In genomic region chr9:91798171-91798836, GRCm38 (mm10) we compare ENCODE assay signal across 11 mouse cellular contexts.
DNase-seq lines count a peak whose midpoint lies in the region; TF ChIP-seq lines count a peak whose summit lies in the region.
"Had no signal": no experiment of that assay in that cellular context is flagged by ENCODE, and none has a peak within 500 bp of the region (broad histone marks: within the 10 kb centered on the region; RNA-seq: fewer than 3 reads in every experiment).

No protein-coding gene starts in this region.

- no peak overlapping the region for H3K27ac ChIP-seq in left cerebral cortex, adult 2 months
- H3K27ac ChIP-seq: limb, embryonic 15.5 days; macrophage had no signal

- no peak for TF ChIP-seq CTCF in left cerebral cortex, adult 2 months (IDR thresholded peaks at IDR 0.05)

- intact Hi-C loops in left cerebral cortex, postnatal 14 days (cut with DNase I) = no loop called here
- intact Hi-C loops in left cerebral cortex, adult 2 months (cut with DNase I) = no loop called here
- intact Hi-C loops in left cerebral cortex, postnatal 25 days (cut with DNase I) = no loop called here

- H3K4me3 ChIP-seq in left cerebral cortex, adult 2 months = no peak overlapping the region
- H3K4me3 ChIP-seq: limb, embryonic 15.5 days had no signal

- DNase-seq in left cerebral cortex, postnatal 14 days (ENCODE audit: low spot score in 2 of 2) = peak; percentile 2 to 26
- no peak for DNase-seq in left cerebral cortex, adult 2 months (ENCODE audit: extremely low spot score in 1 of 2, low spot score in 2 of 2)
- peak; percentile 90 for DNase-seq in cerebellum, adult 11-12 months
- DNase-seq in cerebellum, postnatal 14 days = peak; percentile 78 to 85
- DNase-seq in left cerebral cortex, postnatal 25 days (ENCODE audit: low spot score in 2 of 2) = peak; percentile 7 to 44
- DNase-seq in adrenal gland, adult (ENCODE audit: inconsistent age in 2 of 2, low spot score in 1 of 2) = no peak
- DNase-seq in spleen, postnatal 10 days (ENCODE audit: low spot score in 2 of 2) = no peak
- DNase-seq: embryo, embryonic 11 days; heart, postnatal 10 days had no signal

Comparison
In these comparisons a context has a peak if more than half of its experiments do, and no peak if none do; other contexts are left out.
1. DNase-seq: peak in left cerebral cortex, postnatal 14 days (2 of 2), cerebellum, adult 11-12 months (single experiment), cerebellum, postnatal 14 days (2 of 2) and left cerebral cortex, postnatal 25 days (2 of 2); none in left cerebral cortex, adult 2 months (0 of 2), adrenal gland, adult (0 of 2) and spleen, postnatal 10 days (0 of 2).